Mouse (Mus musculus) R1 (cell line): ENCODE results near the gene Smpd2.

Experiments
- DNase-seq: peaks from one replicate; pipeline ENCODE4 v3.0.0-alpha.2; 2018; ENCODE audit warnings: low read depth, low spot score

Smpd2 gene

GRCm38 (mm10) chr10:41452791-41453190 lies 37.4 kb downstream of the Smpd2 start:
- DNase-seq: no peak

- DNase-seq: no peak
Observed at GRCm38 (mm10) chr10:41451656-41452055, 38.5 kb downstream of the Smpd2 start.

GRCm38 (mm10) chr10:41450780-41451522 lies 39.2 kb downstream of the Smpd2 start:
- no peak for DNase-seq

- peak; percentile 98 for DNase-seq
Observed at GRCm38 (mm10) chr10:41450137-41450670, 40.0 kb downstream of the Smpd2 start, which contains the start of gene Zbtb24. Gene Zbtb24, plus strand, starts transcription at chr10:41450383.

- DNase-seq: peak; percentile 66
Observed at GRCm38 (mm10) chr10:41449684-41450083, 40.5 kb downstream of the Smpd2 start.

GRCm38 (mm10) chr10:41448216-41448615 lies 42.0 kb downstream of the Smpd2 start:
- DNase-seq: no peak
